Mouse (Mus musculus): ENCODE measurements around the gene Hist1h1b.
"Not testable (repeated sequence)": the region's sequence is repeated elsewhere in the genome, so short reads cannot be mapped to it uniquely, and the experiment has no call there.

The Hist1h1b gene

GRCm38 (mm10) chr13:21779767-21780731, at the start of gene Hist1h1b:
Hist1h1b (minus strand) TSS chr13:21780625.
- peak; percentile 73 for DNase-seq (ENCODE audit: low spot score)

GRCm38 (mm10) chr13:21828511-21828910, 48.1 kb upstream of the Hist1h1b start:
- DNase-seq (ENCODE audit: low spot score): no peak

- DNase-seq (ENCODE audit: low spot score): not testable (repeated sequence)
Measured at GRCm38 (mm10) chr13:21820082-21820890, 39.9 kb upstream of the Hist1h1b start.

- not testable (repeated sequence) for DNase-seq (ENCODE audit: low spot score)
Measured at GRCm38 (mm10) chr13:21812092-21812491, 31.7 kb upstream of the Hist1h1b start.

GRCm38 (mm10) chr13:21811539-21811938, 31.1 kb upstream of the Hist1h1b start, which contains the start of gene Hist1h4m:
Hist1h4m (plus strand) TSS chr13:21811746.
- DNase-seq (ENCODE audit: low spot score): peak; percentile 57

- not testable (repeated sequence) for DNase-seq (ENCODE audit: low spot score)
Measured at GRCm38 (mm10) chr13:21811074-21811473, 30.6 kb upstream of the Hist1h1b start.

GRCm38 (mm10) chr13:21810073-21810472, 29.6 kb upstream of the Hist1h1b start, which contains the start of the genes Hist1h2bq and Hist1h2ao:
Hist1h2bq (minus strand) TSS chr13:21810197.
Hist1h2ao (plus strand) TSS chr13:21810465.
- DNase-seq (ENCODE audit: low spot score): not testable (repeated sequence)

- not testable (repeated sequence) for DNase-seq (ENCODE audit: low spot score)
Measured at GRCm38 (mm10) chr13:21803058-21803457, 22.6 kb upstream of the Hist1h1b start.

GRCm38 (mm10) chr13:21797163-21797562, 16.7 kb upstream of the Hist1h1b start:
- not testable (repeated sequence) for DNase-seq (ENCODE audit: low spot score)

- no peak for DNase-seq (ENCODE audit: low spot score)
Measured at GRCm38 (mm10) chr13:21795584-21795983, 15.2 kb upstream of the Hist1h1b start.

- no peak for DNase-seq (ENCODE audit: low spot score)
Measured at GRCm38 (mm10) chr13:21790601-21791283, 10.3 kb upstream of the Hist1h1b start.

- no peak for DNase-seq (ENCODE audit: low spot score)
Measured at GRCm38 (mm10) chr13:21789925-21790324, 9.5 kb upstream of the Hist1h1b start.

GRCm38 (mm10) chr13:21787760-21788593, 7.6 kb upstream of the Hist1h1b start:
- no peak for DNase-seq (ENCODE audit: low spot score)

GRCm38 (mm10) chr13:21786899-21787629, 6.6 kb upstream of the Hist1h1b start, which contains the start of the genes Hist1h2an and Hist1h2bp:
Hist1h2an (minus strand) TSS chr13:21787218.
Hist1h2bp (plus strand) TSS chr13:21787461.
- peak; percentile 86 for DNase-seq (ENCODE audit: low spot score)

- no peak for DNase-seq (ENCODE audit: low spot score)
Measured at GRCm38 (mm10) chr13:21786189-21786898, 5.9 kb upstream of the Hist1h1b start.

GRCm38 (mm10) chr13:21784311-21784710, 3.9 kb upstream of the Hist1h1b start:
- no peak for DNase-seq (ENCODE audit: low spot score)

- DNase-seq (ENCODE audit: low spot score): peak; percentile 7
Measured at GRCm38 (mm10) chr13:21783734-21784161, 3.3 kb upstream of the Hist1h1b start.

- DNase-seq (ENCODE audit: low spot score): peak; percentile 47
Measured at GRCm38 (mm10) chr13:21783255-21783617, 2.8 kb upstream of the Hist1h1b start, which contains the start of gene Hist1h3i. Hist1h3i (minus strand) TSS chr13:21783370.
